Mouse (Mus musculus): ENCODE measurements around the gene E330021D16Rik. TPM values are rescaled to one million over a fixed set of nuclear protein-coding genes. Genes with fewer than 3 reads are reported as not detected.

The E330021D16Rik gene
- polyA plus RNA-seq, 1 experiment from 2014 or later = 0.11 TPM

- Histone ChIP-seq H3K36me3 (no peaks in the 10 kb centered on the region), H3K4me3 (no peak overlapping the region), H3K27ac (no peak overlapping the region), H3K9me3 (no peaks in the 10 kb centered on the region), H3K4me1 (peaks cover 10% of the 10 kb centered on the region), H3K27me3 (ENCODE audit: insufficient read depth, poor library complexity, severe bottlenecking) (no peaks in the 10 kb centered on the region)
- WGBS = 88% methylated on average over 6 of the region's 6 CpGs
- DNase-seq (ENCODE audit: low spot score) = no peak
Measured at GRCm38 (mm10) chr6:136433573-136433972, 18.2 kb upstream of the E330021D16Rik start.

- 25% methylated on average over 7 of the region's 7 CpGs for WGBS
Measured at GRCm38 (mm10) chr6:136431896-136432248, 16.5 kb upstream of the E330021D16Rik start.

DNA sequence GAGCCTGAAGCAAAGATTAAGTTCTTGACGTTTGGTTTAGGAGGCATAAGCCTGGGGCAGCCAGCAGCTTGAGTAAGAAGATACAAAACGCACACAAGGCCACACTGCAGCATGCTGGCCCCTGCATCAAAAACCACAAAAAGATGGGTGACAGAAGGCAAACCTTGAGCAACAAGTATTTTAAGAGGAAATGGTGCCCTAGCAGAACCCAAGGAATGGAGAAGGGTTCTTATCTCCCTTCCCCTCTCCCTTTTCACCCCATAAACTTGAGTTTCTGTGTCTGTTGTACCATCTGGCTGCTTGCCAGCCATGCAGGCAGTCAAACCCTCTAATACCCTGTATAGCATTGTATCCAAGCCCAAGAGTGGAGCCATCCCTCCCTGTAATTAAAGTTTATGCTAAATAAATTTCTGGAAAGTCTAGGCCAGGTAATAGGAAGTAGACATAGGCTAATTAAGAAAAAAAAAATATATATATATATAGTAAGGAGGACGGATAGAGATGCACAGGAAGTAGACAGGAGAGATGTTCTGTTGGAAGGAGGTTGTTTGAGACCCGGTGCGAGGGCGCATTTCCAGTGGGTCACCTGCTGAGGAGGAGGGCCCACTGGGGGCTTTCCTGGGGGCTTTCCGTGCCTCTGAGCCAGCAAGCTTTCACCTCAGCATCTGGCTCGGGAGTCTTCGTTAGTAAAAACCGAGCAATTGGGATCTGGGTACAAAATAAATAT is 16.0 kb upstream of the E330021D16Rik start:
- Histone ChIP-seq H3K27ac (peak overlapping the region; percentile 33), H3K9me3 (no peaks in the 10 kb centered on the region)

More at GRCm38 (mm10) chr6:136431896-136432248, 16.5 kb upstream of the E330021D16Rik start:
- no peak overlapping the region for H3K4me3 ChIP-seq
- H3K9me3 ChIP-seq = no peaks in the 10 kb centered on the region
- DNase-seq (ENCODE audit: low spot score) = no peak
- H3K27me3 ChIP-seq (ENCODE audit: insufficient read depth, poor library complexity, severe bottlenecking) = no peaks in the 10 kb centered on the region
- H3K27ac ChIP-seq = peak overlapping the region; percentile 5; the same call in 1 of the 2 replicates
- H3K36me3 ChIP-seq = no peaks in the 10 kb centered on the region
- H3K4me1 ChIP-seq = peaks cover 10% of the 10 kb centered on the region

GRCm38 (mm10) chr6:136429441-136429840 is 14.1 kb upstream of the E330021D16Rik start:
- H3K4me3 ChIP-seq = no peak overlapping the region
- 47% methylated on average over 4 of the region's 4 CpGs for WGBS
- DNase-seq (ENCODE audit: low spot score) = no peak
- H3K27ac ChIP-seq = no peak overlapping the region
- H3K9me3 ChIP-seq = no peaks in the 10 kb centered on the region
- H3K36me3 ChIP-seq = no peaks in the 10 kb centered on the region
- peaks cover 10% of the 10 kb centered on the region for H3K4me1 ChIP-seq
- H3K27me3 ChIP-seq (ENCODE audit: insufficient read depth, poor library complexity, severe bottlenecking) = no peaks in the 10 kb centered on the region

More for the DNA sequence above, 16.0 kb upstream of the E330021D16Rik start:
- 44% methylated on average over 10 of the region's 10 CpGs for WGBS
- H3K4me3 ChIP-seq = no peak overlapping the region
- DNase-seq (ENCODE audit: low spot score) = no peak
- H3K4me1 ChIP-seq = peaks cover 10% of the 10 kb centered on the region
- H3K36me3 ChIP-seq = no peaks in the 10 kb centered on the region
- no peaks in the 10 kb centered on the region for H3K27me3 ChIP-seq (ENCODE audit: insufficient read depth, poor library complexity, severe bottlenecking)

- Histone ChIP-seq H3K9me3 (no peaks in the 10 kb centered on the region), H3K36me3 (no peaks in the 10 kb centered on the region), H3K27me3 (ENCODE audit: insufficient read depth, poor library complexity, severe bottlenecking) (no peaks in the 10 kb centered on the region), H3K27ac (no peak overlapping the region), H3K4me1 (peaks cover 10% of the 10 kb centered on the region), H3K4me3 (no peak overlapping the region)
- 82% methylated on average over 5 of the region's 5 CpGs for WGBS
- peak; percentile 6 for DNase-seq (ENCODE audit: low spot score)
Measured at GRCm38 (mm10) chr6:136428412-136428811, 13.0 kb upstream of the E330021D16Rik start.

DNA sequence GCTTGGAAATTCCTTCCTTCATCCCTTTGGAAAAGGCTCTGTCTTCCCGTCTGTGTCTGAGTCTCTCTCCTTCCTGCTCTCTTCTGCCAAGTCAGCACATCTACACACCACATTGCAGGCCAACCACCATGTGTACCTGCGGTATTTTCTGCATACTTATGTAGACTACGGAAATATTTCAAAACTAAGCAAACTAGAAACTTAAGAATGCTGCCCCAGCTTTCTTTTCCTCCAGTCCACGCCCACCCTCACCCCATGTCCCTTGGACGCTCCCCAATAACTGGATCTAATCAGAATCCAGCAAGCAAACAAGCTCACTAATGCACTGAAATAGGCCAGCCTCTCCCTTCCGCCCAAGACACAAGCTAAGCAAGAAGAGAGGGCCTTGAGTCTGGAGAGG is 11.9 kb upstream of the E330021D16Rik start:
- no peaks in the 10 kb centered on the region for H3K27me3 ChIP-seq (ENCODE audit: insufficient read depth, poor library complexity, severe bottlenecking)
- no peaks in the 10 kb centered on the region for H3K9me3 ChIP-seq
- 83% methylated on average over 6 of the region's 6 CpGs for WGBS
- no peaks in the 10 kb centered on the region for H3K36me3 ChIP-seq
- no peak overlapping the region for H3K4me3 ChIP-seq
- DNase-seq (ENCODE audit: low spot score) = peak; percentile 58
- no peak overlapping the region for H3K27ac ChIP-seq
- H3K4me1 ChIP-seq = peaks cover 10% of the 10 kb centered on the region

- Histone ChIP-seq H3K9me3 (no peaks in the 10 kb centered on the region), H3K36me3 (no peaks in the 10 kb centered on the region), H3K27me3 (ENCODE audit: insufficient read depth, poor library complexity, severe bottlenecking) (no peaks in the 10 kb centered on the region), H3K27ac (no peak overlapping the region), H3K4me3 (no peak overlapping the region), H3K4me1 (no peaks in the 10 kb centered on the region; the same call in 1 of the 2 replicates)
- DNase-seq (ENCODE audit: low spot score) = peak; percentile 61
- 79% methylated on average over 5 of the region's 5 CpGs for WGBS
Measured at GRCm38 (mm10) chr6:136425956-136426355, 10.6 kb upstream of the E330021D16Rik start.

DNA sequence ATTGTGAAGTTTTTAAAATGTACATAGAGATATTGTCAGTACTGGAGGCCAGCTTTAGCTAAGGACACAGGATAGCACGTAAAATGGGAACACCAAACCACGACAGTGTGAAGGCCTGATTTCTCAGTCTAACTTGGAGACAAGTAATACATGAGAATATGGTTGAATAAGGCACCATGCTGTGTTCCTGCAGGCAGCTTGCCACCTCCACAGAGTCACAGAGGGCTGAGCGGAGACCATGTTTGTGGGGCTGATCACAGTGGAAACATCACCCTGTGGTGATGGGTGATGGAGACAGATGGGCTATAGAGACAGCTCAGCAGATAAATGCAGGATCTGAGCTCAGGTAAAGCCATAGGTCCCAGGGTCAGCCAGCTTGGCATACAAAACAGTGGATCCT is 8.8 kb upstream of the E330021D16Rik start:
- H3K36me3 ChIP-seq = no peaks in the 10 kb centered on the region
- H3K9me3 ChIP-seq = no peaks in the 10 kb centered on the region
- 82% methylated on average over 3 of the region's 3 CpGs for WGBS
- H3K4me3 ChIP-seq = no peak overlapping the region
- peaks cover 4% of the 10 kb centered on the region; the same call in 1 of the 2 replicates for H3K4me1 ChIP-seq
- H3K27ac ChIP-seq = no peak overlapping the region
- DNase-seq (ENCODE audit: low spot score) = peak; percentile 38
- no peaks in the 10 kb centered on the region for H3K27me3 ChIP-seq (ENCODE audit: insufficient read depth, poor library complexity, severe bottlenecking)

DNA sequence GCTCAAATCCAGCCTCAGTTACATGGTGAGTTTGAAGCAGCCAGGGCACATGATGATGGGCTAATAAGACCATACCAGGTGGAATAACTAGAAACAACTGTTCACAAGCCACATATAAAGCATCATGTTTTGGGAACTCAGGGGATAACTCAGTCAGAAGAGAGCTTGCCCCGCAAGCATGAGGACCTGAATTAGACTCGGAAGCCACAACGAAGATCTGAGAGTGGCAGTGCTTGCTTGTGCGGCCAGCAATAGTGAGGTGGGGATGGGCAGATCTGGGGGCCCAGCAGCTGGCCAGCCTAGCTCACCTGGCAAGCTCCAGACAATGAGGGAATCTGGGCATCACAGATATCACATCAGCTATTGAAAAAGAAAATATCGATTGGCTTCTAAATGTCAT is 7.8 kb upstream of the E330021D16Rik start:
- Histone ChIP-seq H3K27me3 (ENCODE audit: insufficient read depth, poor library complexity, severe bottlenecking) (no peaks in the 10 kb centered on the region), H3K4me1 (peaks cover 14% of the 10 kb centered on the region), H3K27ac (no peak overlapping the region), H3K4me3 (no peak overlapping the region), H3K36me3 (no peaks in the 10 kb centered on the region), H3K9me3 (no peaks in the 10 kb centered on the region)
- WGBS = 88% methylated on average over 5 of the region's 5 CpGs
- peak; percentile 59 for DNase-seq (ENCODE audit: low spot score)

- no peaks in the 10 kb centered on the region for H3K36me3 ChIP-seq
- peak; percentile 70 for DNase-seq (ENCODE audit: low spot score)
- H3K9me3 ChIP-seq = no peaks in the 10 kb centered on the region
- no peak overlapping the region for H3K4me3 ChIP-seq
- no peak overlapping the region for H3K27ac ChIP-seq
- H3K27me3 ChIP-seq (ENCODE audit: insufficient read depth, poor library complexity, severe bottlenecking) = no peaks in the 10 kb centered on the region
- H3K4me1 ChIP-seq = peaks cover 19% of the 10 kb centered on the region
- WGBS = 56% methylated on average over 16 of the region's 16 CpGs
Measured at GRCm38 (mm10) chr6:136422084-136422853, 6.9 kb upstream of the E330021D16Rik start.

- peaks cover 19% of the 10 kb centered on the region for H3K4me1 ChIP-seq
- no peak overlapping the region for H3K4me3 ChIP-seq
- H3K27me3 ChIP-seq (ENCODE audit: insufficient read depth, poor library complexity, severe bottlenecking) = no peaks in the 10 kb centered on the region
- H3K27ac ChIP-seq = no peak overlapping the region
- DNase-seq (ENCODE audit: low spot score) = peak; percentile 58
- H3K9me3 ChIP-seq = no peaks in the 10 kb centered on the region
- H3K36me3 ChIP-seq = no peaks in the 10 kb centered on the region
- 60% methylated on average over 3 of the region's 3 CpGs for WGBS
Measured at GRCm38 (mm10) chr6:136421059-136421458, 5.7 kb upstream of the E330021D16Rik start.

GRCm38 (mm10) chr6:136418889-136419835 is 3.8 kb upstream of the E330021D16Rik start:
- Histone ChIP-seq H3K9me3 (no peaks in the 10 kb centered on the region), H3K27me3 (ENCODE audit: insufficient read depth, poor library complexity, severe bottlenecking) (no peaks in the 10 kb centered on the region), H3K36me3 (no peaks in the 10 kb centered on the region), H3K27ac (0 out of 2 replicates have a peak overlapping the region, but pooled peaks have one; percentile 56), H3K4me3 (no peak overlapping the region), H3K4me1 (peaks cover 19% of the 10 kb centered on the region)
- WGBS = 64% methylated on average over 17 of the region's 17 CpGs
- no peak for DNase-seq (ENCODE audit: low spot score)

Data from heart, embryonic 10.5 days (tissue).